Mouse (Mus musculus): Measurements from ENCODE around the gene Sh3bp5.

DNA sequence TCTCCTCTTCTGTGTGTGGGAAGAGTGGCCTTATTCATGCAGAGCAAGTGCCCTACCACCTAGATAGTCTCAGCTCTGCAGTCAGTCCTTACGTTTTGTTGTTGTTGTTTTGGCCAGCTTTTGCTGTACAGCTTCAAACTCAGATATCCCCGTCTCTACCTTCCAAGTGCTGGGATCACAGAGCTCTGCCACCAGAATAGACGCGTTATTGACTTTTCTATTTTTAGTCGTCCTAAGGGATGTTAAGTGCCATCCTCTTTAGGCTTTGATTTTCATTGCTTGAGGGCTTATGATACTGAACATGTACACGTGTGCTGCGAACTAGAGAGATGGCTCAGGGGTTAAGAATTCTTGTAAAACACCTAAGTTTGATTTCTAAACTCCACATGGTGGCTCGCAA is 92.6 kb downstream of the Sh3bp5 start:
- TF ChIP-seq CTCF (conservative IDR thresholded peaks at IDR 0.05; ENCODE audit: insufficient read depth, insufficient read length, low read depth, low read length) (no peak), POLR2A (IDR thresholded peaks at IDR 0.05; ENCODE audit: low read depth, low read length) (no peak)

Data from kidney, adult 2 months (tissue).